Mouse (Mus musculus): Measurements from ENCODE around the gene Zfhx3.

DNA sequence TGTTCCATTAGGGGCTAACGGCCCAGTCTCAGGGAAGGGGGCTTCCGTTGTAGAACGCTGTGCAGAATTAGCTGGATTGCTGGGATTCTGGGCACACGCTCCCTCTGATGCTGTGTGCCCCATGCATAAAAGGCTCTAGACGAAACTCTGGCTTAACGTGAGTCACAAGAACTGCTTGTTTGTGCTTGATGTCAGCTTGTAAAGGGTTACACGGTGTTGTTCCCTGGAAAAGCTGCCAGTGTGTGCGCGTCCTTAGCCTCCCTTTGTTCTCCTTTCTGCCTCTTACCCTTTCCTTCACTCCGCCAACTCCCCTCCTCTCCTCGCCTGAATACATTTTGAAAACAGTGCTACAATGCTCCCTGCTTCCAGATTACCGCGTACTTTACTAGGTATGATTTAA, 1001.9 kb downstream of the Zfhx3 start:
- no peak for TF ChIP-seq CTCF (IDR thresholded peaks at IDR 0.05; ENCODE audit: low read depth, low read length)
- TF ChIP-seq GATA1 (IDR thresholded peaks at IDR 0.05; ENCODE audit: borderline replicate concordance, low read length): no peak
- no peak for TF ChIP-seq TAL1 (conservative IDR thresholded peaks at IDR 0.05; ENCODE audit: low read depth, low read length)
- no peak for TF ChIP-seq POLR2AphosphoS5 (IDR thresholded peaks at IDR 0.05; ENCODE audit: insufficient replicate concordance, low read depth, low read length)
- TF ChIP-seq GATA2 (IDR thresholded peaks at IDR 0.05; ENCODE audit: borderline replicate concordance, low read depth, low read length): no peak
